Mouse (Mus musculus) mouse embryonic stem cell (cell line): ENCODE data around the gene Gm20388.

ENCODE experiments used
- in situ Hi-C, 2 experiments: fragments of 300-500 bp; cut with MboI; formaldehyde crosslinking; loops; 1 replicate in 1 of 2; 3 replicates in 1 of 2; pipeline ENCODE4 v1.14.3; 2019 to 2020; ENCODE audit warnings: low sequenced_read_pairs in 2 of 2, low pct_unique_long_range_greater_than_20kb in 1 of 2, mixed read lengths in 1 of 2; ENCODE audit not compliant: unreplicated experiment in 1 of 2

Gm20388 gene

GRCm38 (mm10) chr8:122596031-122596430 is 2685.4 kb downstream of the Gm20388 start:
- in situ Hi-C loops = no loop called here

GRCm38 (mm10) chr8:122600666-122601065 is 2690.0 kb downstream of the Gm20388 start:
- in situ Hi-C loops = no loop called here

GRCm38 (mm10) chr8:122604640-122605039 is 2694.0 kb downstream of the Gm20388 start:
- in situ Hi-C loops = no loop called here

GRCm38 (mm10) chr8:122605367-122605766 is 2694.7 kb downstream of the Gm20388 start:
- in situ Hi-C loops = no loop called here

- in situ Hi-C loops = no loop called here
These were observed 2696.2 kb downstream of the Gm20388 start for GRCm38 (mm10) chr8:122606810-122607209.

GRCm38 (mm10) chr8:122610209-122610608 is 2699.6 kb downstream of the Gm20388 start:
- in situ Hi-C loops = no loop called here

- in situ Hi-C loops = no loop called here
These were observed 2700.1 kb downstream of the Gm20388 start for GRCm38 (mm10) chr8:122610612-122611277.

- in situ Hi-C loops = no loop called here
These were observed 2700.9 kb downstream of the Gm20388 start, which contains the start of the genes Galns and Trappc2l for GRCm38 (mm10) chr8:122611295-122612133. Gene Galns, minus strand, starts transcription at chr8:122611463. Gene Trappc2l, plus strand, starts transcription at chr8:122611640.

- in situ Hi-C loops = loop anchor here in 1 of 2 experiments (5.0 kb wide), 1 partner anchor 211 kb away; no protein-coding TSS in a partner anchor
These were observed 2705.7 kb downstream of the Gm20388 start for GRCm38 (mm10) chr8:122616181-122616905.

GRCm38 (mm10) chr8:122617947-122618546 is 2707.4 kb downstream of the Gm20388 start:
- in situ Hi-C loops = loop anchor here in 1 of 2 experiments (5.0 kb wide), 1 partner anchor 209 kb away; no protein-coding TSS in a partner anchor

GRCm38 (mm10) chr8:122618660-122619378 is 2708.2 kb downstream of the Gm20388 start:
- in situ Hi-C loops = loop anchor here in 1 of 2 experiments (5.0 kb wide), 1 partner anchor 208 kb away; no protein-coding TSS in a partner anchor

GRCm38 (mm10) chr8:122620446-122620845 is 2709.8 kb downstream of the Gm20388 start:
- in situ Hi-C loops = no loop called here

- in situ Hi-C loops = no loop called here
These were observed 2712.1 kb downstream of the Gm20388 start, which contains the start of gene Pabpn1l for GRCm38 (mm10) chr8:122622727-122623126. Gene Pabpn1l, minus strand, starts transcription at chr8:122622739.

GRCm38 (mm10) chr8:122623844-122624642 is 2713.4 kb downstream of the Gm20388 start:
- in situ Hi-C loops = no loop called here

- in situ Hi-C loops = no loop called here
These were observed 2714.0 kb downstream of the Gm20388 start for GRCm38 (mm10) chr8:122624653-122625052.

GRCm38 (mm10) chr8:122625811-122626210 is 2715.2 kb downstream of the Gm20388 start:
- in situ Hi-C loops = no loop called here

- in situ Hi-C loops = no loop called here
These were observed 2716.3 kb downstream of the Gm20388 start for GRCm38 (mm10) chr8:122626896-122627295.
